Mouse (Mus musculus): ENCODE results near the gene Cwc25.

DNA sequence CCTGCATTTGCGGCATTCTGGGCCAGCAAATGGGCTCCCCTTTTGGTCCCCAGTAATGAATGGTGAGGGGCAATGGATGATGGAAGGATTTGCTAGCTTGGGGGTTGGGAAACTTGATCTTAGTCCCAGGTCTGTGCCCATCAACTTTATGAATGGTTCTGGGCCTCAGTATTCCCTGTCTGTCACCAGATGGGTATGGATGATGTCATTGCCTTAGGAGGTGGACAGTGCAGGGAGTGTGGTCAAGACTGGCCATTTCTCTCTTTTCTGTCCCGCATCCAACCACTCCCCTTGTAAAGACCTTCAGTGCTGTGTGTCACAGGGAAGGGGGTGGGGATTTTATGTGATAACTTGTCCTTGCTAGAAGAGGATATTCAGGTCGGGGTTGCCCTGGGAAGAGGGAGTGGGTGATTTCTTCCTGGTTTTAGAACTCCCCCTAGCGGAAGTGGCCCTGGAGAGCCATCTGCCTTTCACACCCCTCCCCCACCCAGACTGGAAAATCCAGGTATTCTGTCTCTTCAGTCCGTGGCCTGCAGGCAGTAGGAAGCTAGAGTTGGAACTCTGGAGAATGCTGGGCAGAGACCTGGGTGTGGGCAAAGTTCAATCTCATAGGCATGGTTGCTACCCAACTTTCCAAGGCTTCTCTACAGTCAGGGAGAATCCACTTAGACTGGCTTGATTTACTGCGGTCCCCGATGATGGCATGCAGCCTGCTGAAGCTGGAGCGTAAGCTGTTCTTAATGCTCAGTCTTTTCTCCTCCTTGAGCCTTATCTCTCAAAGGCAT, 35.2 kb upstream of the Cwc25 start:
- TF ChIP-seq CTCF (IDR thresholded peaks at IDR 0.05), result peak; percentile 61
- no peak; the same call in 1 of the 2 replicates for TF ChIP-seq EP300 (IDR thresholded peaks at IDR 0.05)
